Mouse (Mus musculus) thymus, postnatal 0 days (tissue): ENCODE results near the gene Zfp53. TPM values are rescaled to one million over a fixed set of nuclear protein-coding genes. Genes with fewer than 3 reads are reported as not detected.

Experiments used
- DNase-seq: peaks from one replicate; pipeline ENCODE4 v3.0.0-alpha.2; 2015; ENCODE audit warnings: low spot score
- polyA plus RNA-seq: library from polyadenylated mRNA; unstranded; fragments of >200 nt; fragmentation: Nextera tagmentation; extraction: Ambion mirVana; gene quantifications from 2 replicates; pipeline ENCODE4 v1.2.1, GENCODE M21; 2015

The Zfp53 gene
- polyA plus RNA-seq, 1 experiment from 2014 or later = 17.3 TPM

- DNase-seq = no peak
Observed at GRCm38 (mm10) chr17:21517130-21517671, 28.4 kb downstream of the Zfp53 start.

DNA sequence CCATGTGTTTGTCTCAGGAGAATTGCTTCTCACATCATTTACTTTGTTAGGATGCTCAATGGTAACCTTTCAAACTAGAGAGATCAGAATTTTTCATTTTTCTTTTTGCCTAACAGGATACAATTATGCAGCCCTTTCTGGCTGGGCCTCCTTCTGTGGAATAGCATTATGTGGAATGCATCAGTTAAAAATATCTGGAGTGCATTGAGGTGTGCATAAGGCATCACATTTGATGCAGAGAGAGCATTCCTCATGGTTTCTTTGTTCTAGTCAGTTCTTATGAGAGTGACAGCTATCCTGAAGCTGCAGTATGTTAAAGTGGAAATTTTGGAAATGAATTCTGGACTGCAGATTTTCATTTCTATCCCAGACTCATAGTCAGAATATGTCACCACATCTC is 37.5 kb downstream of the Zfp53 start:
- DNase-seq = no peak

GRCm38 (mm10) chr17:21530645-21531330 is 42.0 kb downstream of the Zfp53 start:
- no peak for DNase-seq

DNA sequence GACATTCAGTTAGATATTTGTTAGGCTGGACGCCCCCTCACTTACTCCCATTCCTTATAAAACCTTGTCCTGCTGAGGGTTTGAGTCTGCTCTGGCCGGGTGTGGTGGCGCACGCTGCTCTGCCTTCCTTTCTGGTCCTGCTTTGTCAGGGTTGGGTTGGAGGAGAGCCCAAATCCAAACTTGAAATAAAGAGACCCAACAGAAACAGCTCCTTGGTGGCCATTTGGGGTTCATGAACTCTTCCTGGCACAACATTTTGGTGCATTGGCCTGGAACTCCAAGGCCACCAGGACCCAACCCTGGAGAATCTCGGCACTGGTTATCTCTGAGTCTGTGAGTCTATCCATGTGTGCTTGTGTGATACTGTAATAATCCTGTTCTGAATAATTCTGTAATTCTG is 42.8 kb downstream of the Zfp53 start:
- DNase-seq = no peak

GRCm38 (mm10) chr17:21532101-21532951 is 43.5 kb downstream of the Zfp53 start:
- peak; percentile 73 for DNase-seq

- DNase-seq = no peak
Observed at GRCm38 (mm10) chr17:21533961-21534360, 45.2 kb downstream of the Zfp53 start.

DNA sequence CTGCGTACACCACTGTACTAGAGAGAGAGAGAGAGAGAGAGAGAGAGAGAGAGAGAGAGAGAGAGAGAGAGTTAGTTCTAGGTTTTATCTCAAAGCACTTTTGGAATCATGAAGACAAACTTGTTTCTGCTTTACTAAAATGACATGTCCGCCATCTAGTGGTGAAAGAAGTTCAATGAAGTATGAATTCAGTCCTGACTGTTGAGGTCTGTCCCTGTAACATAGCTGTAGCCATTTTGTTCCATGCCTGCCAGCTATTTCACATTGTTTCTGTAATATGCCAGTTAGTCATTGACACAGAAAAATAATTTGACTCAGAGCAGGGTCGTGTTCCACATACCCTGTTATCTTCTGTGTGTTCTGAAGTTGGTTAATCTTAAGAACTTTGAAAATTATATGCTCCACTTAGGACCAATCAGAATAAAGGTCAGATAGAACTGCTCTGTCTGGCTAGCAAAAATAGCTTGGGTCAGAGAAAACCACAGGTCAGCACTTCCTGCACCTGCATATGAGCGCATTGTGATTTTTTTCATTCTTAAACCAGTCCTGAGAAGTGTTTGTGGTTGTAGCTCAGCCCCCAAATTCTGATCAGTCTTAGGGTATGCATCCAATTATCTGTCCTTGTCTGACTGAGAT is 45.8 kb downstream of the Zfp53 start:
- peak; percentile 88 for DNase-seq

- DNase-seq = peak; percentile 56
Observed at GRCm38 (mm10) chr17:21535096-21536001, 46.6 kb downstream of the Zfp53 start, which contains the start of gene Zfp52. TSS of gene Zfp52 (plus strand) at chr17:21535539.

GRCm38 (mm10) chr17:21536096-21536495 is 47.3 kb downstream of the Zfp53 start:
- DNase-seq = no peak

GRCm38 (mm10) chr17:21536676-21537075 is 47.9 kb downstream of the Zfp53 start:
- no peak for DNase-seq

DNA sequence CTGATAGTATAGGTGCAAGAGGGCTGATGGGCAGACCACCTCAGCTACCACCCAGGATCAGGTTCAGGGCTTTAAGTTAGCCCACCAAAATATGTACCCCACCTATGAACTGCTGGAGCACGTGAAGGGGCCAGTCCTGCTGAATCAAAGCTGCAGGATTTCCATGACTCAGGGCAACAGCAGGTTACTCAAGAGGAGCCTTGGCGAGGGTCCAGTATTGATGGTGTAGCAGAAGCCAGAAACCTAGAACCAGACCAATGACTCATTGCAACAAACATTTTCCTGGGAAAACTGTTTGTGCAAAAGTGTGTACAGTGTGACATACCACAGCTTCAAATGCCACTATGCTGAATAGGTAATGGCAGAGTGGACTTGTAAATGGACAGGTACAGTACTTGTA is 69.0 kb downstream of the Zfp53 start:
- no peak for DNase-seq

Other genes with a start within 250 kb of the Zfp53 start
- not detected in 2 replicates for gene Vmn1r235, start 232.6 kb upstream of the Zfp53 start, polyA plus RNA-seq
- gene Vmn1r236, start 206.1 kb upstream of the Zfp53 start, polyA plus RNA-seq = not detected in 2 replicates
- gene Vmn1r237, start 177.1 kb upstream of the Zfp53 start, polyA plus RNA-seq = not detected in 2 replicates
- 5.2 and 5.5 TPM in 2 replicates for gene Zfp677, start 105.2 kb upstream of the Zfp53 start, polyA plus RNA-seq
- gene Zfp54, start 65.8 kb upstream of the Zfp53 start, polyA plus RNA-seq = 9.2 and 9.8 TPM in 2 replicates
- 22.4 and 23.0 TPM in 2 replicates for gene Zfp51, start 38.6 kb upstream of the Zfp53 start, polyA plus RNA-seq
- 4.2 and 5.0 TPM in 2 replicates for gene Zfp52, start 46.5 kb downstream of the Zfp53 start, polyA plus RNA-seq
- 2.2 and 2.6 TPM in 2 replicates for gene Zfp948, start 78.0 kb downstream of the Zfp53 start, polyA plus RNA-seq
- 5.6 and 5.8 TPM in 2 replicates for gene Zfp983, start 161.6 kb downstream of the Zfp53 start, polyA plus RNA-seq
- gene Gm10226, start 202.9 kb downstream of the Zfp53 start, polyA plus RNA-seq = 12.0 and 12.7 TPM in 2 replicates
- gene Zfp760, start 218.7 kb downstream of the Zfp53 start, polyA plus RNA-seq = 3.0 and 3.5 TPM in 2 replicates
- 3.2 and 3.8 TPM in 2 replicates for gene Zfp229, start 241.8 kb downstream of the Zfp53 start, polyA plus RNA-seq